Mouse (Mus musculus) liver, embryonic 14.5 days (tissue): ENCODE data around the gene Kank2. TPM values are rescaled to one million over a fixed set of nuclear protein-coding genes. Genes with fewer than 3 reads are reported as not detected.

ENCODE experiments used
- ATAC-seq: fragments of 200-750 bp; cut with Nextera tagmentation; 2 replicates; pipeline ENCODE4 v1.8.0; 2017; ENCODE audit warnings: moderate number of reproducible peaks, mild to moderate bottlenecking, moderate library complexity; ENCODE audit not compliant: insufficient read depth
- DNase-seq, 3 experiments: peaks; one replicate each; pipeline ENCODE4 v3.0.0-alpha.2; 2012 to 2013; ENCODE audit warnings: low read depth in 3 of 3, low spot score in 3 of 3
- H3K27ac ChIP-seq: fragments of 300-500 bp; sonication (generic); 2 replicates; pipeline ENCODE4 v1.5.1; 2014; ENCODE audit warnings: moderate library complexity, mild to moderate bottlenecking, control low read depth, inconsistent platforms
- H3K27me3 ChIP-seq: fragments of 300-500 bp; sonication (generic); 2 replicates; pipeline ENCODE4 v1.6.1; 2014; ENCODE audit warnings: mild to moderate bottlenecking, low read length, moderate library complexity; ENCODE audit not compliant: control insufficient read depth, insufficient read depth
- H3K36me3 ChIP-seq: fragments of 300-500 bp; sonication (generic); replicated peaks from 2 replicates; pipeline ENCODE4 v1.6.1; 2014; ENCODE audit warnings: low read depth; ENCODE audit not compliant: control insufficient read depth, insufficient read depth
- H3K4me1 ChIP-seq, 2 experiments: fragments of 200-500 bp in 1 of 2; fragments of 300-500 bp in 1 of 2; sonication (generic) in 1 of 2; replicated peaks; 2 replicates each; pipeline ENCODE4 v1.6.1; 2012 to 2014; ENCODE audit warnings: antibody characterized with exemption in 1 of 2, inconsistent platforms in 1 of 2, low read length in 1 of 2; ENCODE audit not compliant: control insufficient read depth in 2 of 2, insufficient read depth in 2 of 2
- H3K4me2 ChIP-seq: fragments of 300-500 bp; sonication (generic); 2 replicates; pipeline ENCODE4 v1.6.1; 2014; ENCODE audit warnings: low read depth, mild to moderate bottlenecking, control low read depth, moderate library complexity
- H3K4me3 ChIP-seq, 2 experiments: fragments of 200-500 bp in 1 of 2; fragments of 300-500 bp in 1 of 2; sonication (generic) in 1 of 2; 2 replicates each; pipeline ENCODE4 v1.5.1; 2012 to 2014; ENCODE audit warnings: low read depth in 2 of 2, low read length in 2 of 2, mild to moderate bottlenecking in 2 of 2, control low read depth in 1 of 2, inconsistent platforms in 1 of 2, moderate library complexity in 1 of 2; ENCODE audit not compliant: insufficient read depth in 1 of 2
- H3K9ac ChIP-seq: fragments of 300-500 bp; sonication (generic); replicated peaks from 2 replicates; pipeline ENCODE4 v1.6.1; 2014; ENCODE audit warnings: mild to moderate bottlenecking, control low read depth, moderate library complexity
- H3K9me3 ChIP-seq: fragments of 300-500 bp; sonication (generic); 2 replicates; pipeline ENCODE4 v1.6.1; 2016; ENCODE audit warnings: low read length, mixed read lengths; ENCODE audit not compliant: control insufficient read depth
- CTCF ChIP-seq: IDR thresholded peaks from 2 replicates; pipeline ENCODE4 v1.5.1; 2016; ENCODE audit warnings: antibody characterized with exemption, low read depth, control low read depth
- EP300 ChIP-seq: IDR thresholded peaks from 2 replicates; pipeline ENCODE4 v1.6.1; 2016; ENCODE audit warnings: antibody characterized with exemption, low read depth
- WGBS: fragments of 180-500 bp; shearing (Covaris S2); extraction: QIAGEN DNeasy Blood & Tissue Kit; methylation state at CpG from one replicate; pipeline ENCODE4 v1.1.7; 2014; ENCODE audit not compliant: insufficient replicate concordance; 5-methylcytosine and 5-hydroxymethylcytosine counted together
- microRNA-seq: library from miRNA; unstranded; fragments of <30 nt; microRNA quantifications from one replicate; pipeline ENCODE4, GENCODE M21; 2016
- polyA plus RNA-seq, 2 experiments: library from polyadenylated mRNA; depleted of rRNA in 1 of 2; stranded (reverse) in 1 of 2; unstranded in 1 of 2; fragments of >200 nt; fragmentation: Nextera tagmentation in 1 of 2; extraction: Ambion mirVana in 1 of 2; gene quantifications; 2 replicates each; pipeline versions ENCODE4 v1.2.1 to v1.2.3; 2012 to 2014

Kank2 gene
- polyA plus RNA-seq, 2 experiments: 1.2 to 3.9 TPM

- 77% methylated on average over 2 of the region's 2 CpGs for WGBS
- Histone ChIP-seq H3K4me1 (peaks cover 8 to 26% of the 10 kb centered on the region in 2 experiments), H3K27me3 (no peaks in the 10 kb centered on the region), H3K27ac (no peak overlapping the region), H3K4me2 (no peak overlapping the region), H3K4me3 (no peak overlapping the region), H3K36me3 (no peaks in the 10 kb centered on the region), H3K9ac (no peak overlapping the region), H3K9me3 (no peaks in the 10 kb centered on the region)
- no peak for DNase-seq
- TF ChIP-seq EP300 (no peak), CTCF (no peak)
- ATAC-seq: no peak
Observed at GRCm38 (mm10) chr9:21721036-21721435, 77.5 kb downstream of the Kank2 start.

DNA sequence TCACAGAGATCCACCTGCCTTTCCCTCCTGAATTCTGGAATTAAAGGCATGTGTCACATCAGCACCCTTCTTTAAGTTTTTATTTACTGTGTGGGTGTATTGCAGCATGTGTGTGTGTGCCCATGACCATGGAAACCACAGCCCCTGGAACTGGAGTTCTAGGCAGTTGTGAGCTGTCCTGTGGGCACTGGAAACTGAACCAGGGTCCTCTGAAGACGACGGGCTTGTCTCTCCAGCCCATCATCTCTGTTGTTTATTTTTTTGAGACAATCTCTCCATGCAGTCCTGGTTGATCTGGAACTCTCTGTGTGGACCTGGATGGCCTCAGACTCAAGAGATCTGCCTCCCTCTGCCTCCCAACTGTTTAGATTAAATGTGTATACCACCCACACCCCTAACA is 81.5 kb downstream of the Kank2 start:
- Histone ChIP-seq H3K36me3 (no peaks in the 10 kb centered on the region), H3K4me1 (peaks cover 11 to 23% of the 10 kb centered on the region in 2 experiments), H3K27me3 (no peaks in the 10 kb centered on the region), H3K4me2 (no peak overlapping the region), H3K27ac (no peak overlapping the region), H3K9me3 (no peaks in the 10 kb centered on the region), H3K4me3 (no peak overlapping the region), H3K9ac (no peak overlapping the region)
- DNase-seq (no peak), ATAC-seq (no peak)
- 45% methylated on average over 2 of the region's 2 CpGs for WGBS
- TF ChIP-seq CTCF (no peak), EP300 (no peak)

Small RNA genes lying within 50 kb of the gene (microRNA-seq; reads per million reads assigned to microRNA genes)
- 4.2 reads per million, percentile 3 among the genes with 10 or more reads in this experiment for gene Mir7083

Other genes with a start within 250 kb of the Kank2 start
- gene Timm29, start 206.0 kb downstream of the Kank2 start, polyA plus RNA-seq (2012; rRNA removed): 14.6 and 15.3 TPM in 2 replicates
- gene Timm29, start 206.0 kb downstream of the Kank2 start, polyA plus RNA-seq (2014; fragmentation: Nextera tagmentation; extraction: Ambion mirVana): 17.0 and 21.9 TPM in 2 replicates
- gene Yipf2, start 205.9 kb downstream of the Kank2 start, polyA plus RNA-seq (2012; rRNA removed): 6.1 and 6.6 TPM in 2 replicates
- 7.7 and 9.0 TPM in 2 replicates for gene Yipf2, start 205.9 kb downstream of the Kank2 start, polyA plus RNA-seq (2014; fragmentation: Nextera tagmentation; extraction: Ambion mirVana)
- gene Smarca4, start 182.6 kb downstream of the Kank2 start, polyA plus RNA-seq (2012; rRNA removed): 17.0 and 20.6 TPM in 2 replicates
- 17.7 and 22.6 TPM in 2 replicates for gene Smarca4, start 182.6 kb downstream of the Kank2 start, polyA plus RNA-seq (2014; fragmentation: Nextera tagmentation; extraction: Ambion mirVana)
- 12.6 and 12.7 TPM in 2 replicates for gene Ldlr, start 75.3 kb downstream of the Kank2 start, polyA plus RNA-seq (2012; rRNA removed)
- gene Ldlr, start 75.3 kb downstream of the Kank2 start, polyA plus RNA-seq (2014; fragmentation: Nextera tagmentation; extraction: Ambion mirVana): 5.9 and 7.6 TPM in 2 replicates
- gene Spc24, start 38.4 kb downstream of the Kank2 start, polyA plus RNA-seq (2012; rRNA removed): 37.4 and 52.4 TPM in 2 replicates
- 89.5 and 92.2 TPM in 2 replicates for gene Spc24, start 38.4 kb downstream of the Kank2 start, polyA plus RNA-seq (2014; fragmentation: Nextera tagmentation; extraction: Ambion mirVana)
- 20.4 and 26.8 TPM in 2 replicates for gene Angptl8, start 36.8 kb upstream of the Kank2 start, polyA plus RNA-seq (2012; rRNA removed)
- 19.6 and 20.3 TPM in 2 replicates for gene Angptl8, start 36.8 kb upstream of the Kank2 start, polyA plus RNA-seq (2014; fragmentation: Nextera tagmentation; extraction: Ambion mirVana)
- gene Dock6, start 53.9 kb upstream of the Kank2 start, polyA plus RNA-seq (2012; rRNA removed): 6.7 and 9.0 TPM in 2 replicates
- 2.1 and 3.4 TPM in 2 replicates for gene Dock6, start 53.9 kb upstream of the Kank2 start, polyA plus RNA-seq (2014; fragmentation: Nextera tagmentation; extraction: Ambion mirVana)
- 6.7 and 10.3 TPM in 2 replicates for gene Rab3d, start 119.4 kb upstream of the Kank2 start, polyA plus RNA-seq (2012; rRNA removed)
- 6.4 and 6.5 TPM in 2 replicates for gene Rab3d, start 119.4 kb upstream of the Kank2 start, polyA plus RNA-seq (2014; fragmentation: Nextera tagmentation; extraction: Ambion mirVana)
- gene Ccdc159, start 128.7 kb upstream of the Kank2 start, polyA plus RNA-seq (2012; rRNA removed): 1.2 and 1.4 TPM in 2 replicates
- 0.52 and 0.58 TPM in 2 replicates for gene Ccdc159, start 128.7 kb upstream of the Kank2 start, polyA plus RNA-seq (2014; fragmentation: Nextera tagmentation; extraction: Ambion mirVana)
- gene Tmem205, start 128.8 kb upstream of the Kank2 start, polyA plus RNA-seq (2012; rRNA removed): 37.5 and 61.5 TPM in 2 replicates
- gene Tmem205, start 128.8 kb upstream of the Kank2 start, polyA plus RNA-seq (2014; fragmentation: Nextera tagmentation; extraction: Ambion mirVana): 106 and 110 TPM in 2 replicates
- 2.6 and 3.9 TPM in 2 replicates for gene Plppr2, start 138.3 kb upstream of the Kank2 start, polyA plus RNA-seq (2012; rRNA removed)
- 0.99 and 1.3 TPM in 2 replicates for gene Plppr2, start 138.3 kb upstream of the Kank2 start, polyA plus RNA-seq (2014; fragmentation: Nextera tagmentation; extraction: Ambion mirVana)
- 1.4 TPM in 2 replicates for gene Swsap1, start 157.0 kb upstream of the Kank2 start, polyA plus RNA-seq (2012; rRNA removed)
- 3.5 and 3.6 TPM in 2 replicates for gene Swsap1, start 157.0 kb upstream of the Kank2 start, polyA plus RNA-seq (2014; fragmentation: Nextera tagmentation; extraction: Ambion mirVana)
- gene Epor, start 164.8 kb upstream of the Kank2 start, polyA plus RNA-seq (2012; rRNA removed): 146 and 180 TPM in 2 replicates
- 82.6 and 96.5 TPM in 2 replicates for gene Epor, start 164.8 kb upstream of the Kank2 start, polyA plus RNA-seq (2014; fragmentation: Nextera tagmentation; extraction: Ambion mirVana)
- 0.19 and 0.24 TPM in 2 replicates for gene Rgl3, start 190.7 kb upstream of the Kank2 start, polyA plus RNA-seq (2012; rRNA removed)
- 0.27 TPM in 1 of 2 replicates, not detected in the other for gene Rgl3, start 190.7 kb upstream of the Kank2 start, polyA plus RNA-seq (2014; fragmentation: Nextera tagmentation; extraction: Ambion mirVana)
- 0.02 and 0.06 TPM in 2 replicates for gene Ccdc151, start 203.9 kb upstream of the Kank2 start, polyA plus RNA-seq (2012; rRNA removed)
- not detected in 2 replicates for gene Ccdc151, start 203.9 kb upstream of the Kank2 start, polyA plus RNA-seq (2014; fragmentation: Nextera tagmentation; extraction: Ambion mirVana)
- 31.5 and 45.1 TPM in 2 replicates for gene Prkcsh, start 204.1 kb upstream of the Kank2 start, polyA plus RNA-seq (2012; rRNA removed)
- gene Prkcsh, start 204.1 kb upstream of the Kank2 start, polyA plus RNA-seq (2014; fragmentation: Nextera tagmentation; extraction: Ambion mirVana): 29.2 and 31.2 TPM in 2 replicates